Mouse (Mus musculus): ENCODE data around the gene Cat.

DNA sequence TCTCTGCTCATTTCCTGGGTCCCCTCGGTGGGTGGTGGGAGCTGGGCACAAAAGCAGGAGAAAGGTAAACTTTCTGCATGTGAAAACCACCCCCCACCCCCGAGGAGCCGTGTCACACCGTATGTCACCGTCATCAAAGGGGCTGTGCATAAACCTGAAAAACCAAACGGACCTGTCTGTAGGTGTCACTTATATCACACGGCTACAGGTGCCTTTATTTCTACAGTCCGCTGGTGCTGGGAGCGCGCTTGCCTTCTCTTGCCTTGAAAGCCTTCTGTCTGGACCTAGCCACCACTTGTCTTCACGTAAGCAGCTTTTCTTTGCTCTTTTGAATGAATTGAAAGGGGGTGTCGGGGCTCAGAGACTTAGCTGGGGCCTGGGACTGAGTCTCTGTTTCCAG lies 61.1 kb downstream of the Cat start:
- no peak for TF ChIP-seq CTCF (IDR thresholded peaks at IDR 0.05; ENCODE audit: borderline replicate concordance, insufficient read depth, low read length)
- TF ChIP-seq POLR2A (IDR thresholded peaks at IDR 0.05; ENCODE audit: low read depth, low read length): no peak
